Mouse (Mus musculus) heart, adult 9 months (tissue): ENCODE measurements around the gene Lpar1.
A peak's percentile ranks its signal among the peaks of the same experiment; 100 is the strongest.

Experiments used
- DNase-seq, 2 experiments: peaks; one replicate each; pipeline ENCODE4 v3.0.0; 2022; ENCODE audit warnings: low spot score in 2 of 2

Gene Lpar1

DNA sequence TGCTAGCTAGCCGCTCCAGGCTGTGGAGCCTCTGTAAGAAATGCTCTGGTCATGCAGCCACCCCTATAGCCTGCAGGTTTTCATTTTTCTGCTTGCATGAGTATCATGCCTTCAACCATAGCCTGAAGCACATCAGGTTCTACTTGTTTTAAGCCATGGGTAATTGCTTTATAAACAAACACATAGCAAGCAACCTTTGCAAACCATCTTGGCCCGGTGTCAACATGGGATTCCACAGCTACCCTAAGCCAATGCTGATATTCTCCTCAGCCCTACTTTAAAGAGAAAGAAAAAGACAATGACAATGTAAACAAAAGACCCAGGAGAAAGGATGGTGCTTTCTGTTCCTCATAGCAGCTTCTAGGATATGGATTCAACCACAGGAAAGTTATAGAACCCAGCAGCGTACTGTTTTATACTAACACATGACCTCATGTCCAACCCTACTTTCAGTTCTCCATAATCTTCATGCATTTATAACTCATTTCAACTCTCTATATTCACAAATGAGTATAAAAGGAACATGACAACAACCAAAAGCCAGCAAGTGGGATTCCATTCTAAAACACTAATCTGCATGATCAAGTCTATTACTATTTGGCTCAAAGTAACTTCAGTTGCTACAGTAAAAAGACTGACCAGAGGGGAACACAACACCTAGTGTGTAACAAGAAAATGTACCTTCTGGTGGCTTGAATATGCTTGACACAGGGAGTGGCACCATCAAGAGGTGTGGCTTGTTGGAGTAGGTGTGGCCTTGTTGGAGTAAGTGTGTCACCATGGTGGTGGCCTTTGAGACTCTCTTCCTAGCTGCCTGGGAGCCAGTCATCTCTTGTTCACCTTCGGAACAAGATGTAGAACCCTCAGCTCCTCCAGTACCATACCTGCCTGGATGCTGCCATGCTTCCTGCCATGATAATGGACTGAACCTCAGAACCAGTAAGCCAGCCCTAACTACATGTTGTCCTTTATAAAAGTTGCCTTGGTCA is 46.9 kb downstream of the Lpar1 start:
- DNase-seq: no peak

DNA sequence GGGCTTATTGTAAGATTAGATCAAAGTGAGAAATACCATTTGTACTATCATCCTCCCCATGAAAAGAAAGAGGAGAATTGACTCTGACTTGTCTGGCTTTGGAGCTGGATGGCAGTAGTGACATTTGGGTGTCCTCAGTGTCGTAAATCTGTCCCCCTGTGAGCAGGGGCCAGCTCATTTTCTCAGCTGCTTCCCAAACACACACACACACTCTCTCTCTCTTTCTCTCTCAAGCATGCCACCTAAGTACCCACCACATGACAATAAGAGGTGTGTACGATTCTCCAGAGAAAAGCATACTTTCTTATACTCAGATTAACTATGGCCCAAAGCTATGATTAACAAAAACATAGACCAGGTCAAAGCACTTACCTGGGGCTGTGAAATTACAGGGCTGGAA is 49.4 kb downstream of the Lpar1 start:
- no peak for DNase-seq

DNA sequence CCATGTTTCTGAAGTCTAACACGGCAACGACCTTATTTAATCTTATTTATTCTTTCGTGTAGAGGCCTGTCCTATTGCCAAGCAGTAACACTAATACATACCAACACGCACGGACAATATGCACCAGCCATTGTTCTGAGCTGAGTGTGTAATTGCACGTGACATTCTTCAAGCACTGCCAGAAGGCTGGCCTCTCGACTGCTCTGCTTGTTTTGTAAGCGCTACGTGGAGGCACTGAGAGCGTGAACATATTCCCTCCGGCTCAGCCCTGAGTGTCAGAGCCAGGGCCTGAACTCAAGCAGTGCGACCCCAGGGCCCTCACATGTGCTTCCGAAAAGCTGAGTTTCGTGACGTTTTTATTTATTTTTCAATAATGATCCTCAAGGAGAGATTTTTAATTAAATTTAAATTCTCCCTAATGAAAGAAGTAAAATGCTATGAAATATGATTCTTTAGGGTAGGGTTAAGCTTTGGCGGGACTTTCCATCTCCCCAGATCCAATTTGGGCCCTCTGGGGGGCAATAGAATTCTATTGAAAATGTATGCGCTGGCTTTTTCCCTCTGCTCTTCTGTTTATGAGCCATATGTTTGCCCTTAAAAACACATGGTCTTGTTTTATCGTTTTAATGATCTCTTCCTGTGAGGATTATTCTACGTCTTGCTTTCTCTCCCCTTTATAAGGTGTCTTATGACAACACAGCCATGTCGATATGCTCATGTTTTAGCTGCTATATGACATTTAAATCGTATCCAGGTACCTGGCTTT is 52.5 kb downstream of the Lpar1 start:
- DNase-seq: no peak

DNA sequence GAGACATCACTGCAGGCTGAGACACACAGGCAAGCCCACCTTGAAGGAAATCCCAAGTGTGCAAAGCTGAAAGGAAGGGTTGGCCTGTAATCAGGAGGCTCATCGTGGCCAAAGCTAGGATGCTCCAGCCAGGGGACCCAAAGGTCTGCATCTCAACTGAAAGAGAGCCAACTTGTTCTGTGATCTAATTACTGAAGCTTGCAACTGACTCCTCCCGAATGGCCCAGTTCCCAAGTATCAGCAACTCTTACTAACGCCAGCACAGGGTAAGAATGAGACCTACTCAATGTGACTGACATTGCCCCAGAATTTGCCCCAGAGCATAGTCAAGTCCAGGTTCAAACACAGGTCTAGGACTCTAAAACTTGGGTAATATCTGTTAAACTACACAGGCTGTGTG is 53.9 kb downstream of the Lpar1 start:
- peak; percentile 37 to 63 for DNase-seq

DNA sequence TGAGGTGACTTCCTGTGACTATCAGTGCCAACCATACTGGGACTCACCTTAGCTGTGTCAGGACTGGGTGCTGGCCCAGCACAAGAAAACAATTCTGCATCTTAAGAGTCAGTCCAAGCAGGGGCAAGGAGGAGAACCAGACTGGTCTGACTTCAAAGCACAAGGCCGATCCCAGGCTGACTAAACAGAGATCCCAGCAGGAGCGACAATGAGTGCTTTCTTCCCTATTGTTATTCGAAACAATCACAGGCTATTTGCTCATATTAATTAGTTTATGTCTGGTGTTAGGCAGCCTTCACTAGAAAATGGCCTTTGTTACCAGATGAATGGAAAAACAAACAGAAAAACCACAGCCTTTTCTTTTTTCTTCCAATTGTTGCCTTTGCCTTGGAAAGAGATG is 54.5 kb downstream of the Lpar1 start:
- DNase-seq: no peak

DNA sequence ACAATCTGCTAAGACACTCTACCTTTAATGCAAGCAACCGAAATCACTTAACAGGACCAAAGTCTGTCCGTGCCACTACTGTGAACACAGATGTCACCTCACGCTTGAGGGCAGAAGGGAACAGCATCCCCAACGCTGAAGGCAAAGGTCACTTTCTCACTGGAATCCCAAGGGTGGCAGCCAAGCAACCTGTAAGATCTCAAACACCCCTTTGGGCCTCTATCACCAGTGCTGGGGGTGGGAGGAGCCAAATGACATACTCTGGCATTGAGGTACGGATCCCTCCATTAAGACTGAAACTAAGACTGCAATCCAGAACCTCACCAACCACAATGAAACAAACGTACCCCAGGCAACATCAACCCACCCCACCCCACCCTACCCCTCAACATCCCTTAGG is 55.0 kb downstream of the Lpar1 start:
- DNase-seq: no peak

DNA sequence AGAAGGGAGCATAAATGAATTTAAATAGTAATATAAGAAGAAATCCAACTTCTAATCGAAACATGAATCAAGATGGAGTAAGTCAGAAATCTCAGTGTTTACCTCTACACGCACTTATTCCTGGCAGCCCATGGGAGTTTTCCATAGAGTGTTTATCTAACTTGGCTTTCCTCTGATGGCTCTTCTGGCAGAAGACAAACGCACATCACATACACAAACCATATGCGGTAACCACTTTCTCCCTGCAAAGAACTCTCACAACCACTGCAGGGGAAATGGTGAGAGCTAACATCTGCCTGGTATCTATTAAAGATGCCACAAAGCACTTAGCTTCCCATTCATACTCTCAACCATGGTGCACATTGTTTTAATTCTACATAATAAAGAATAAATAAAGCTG is 56.4 kb downstream of the Lpar1 start:
- no peak for DNase-seq

DNA sequence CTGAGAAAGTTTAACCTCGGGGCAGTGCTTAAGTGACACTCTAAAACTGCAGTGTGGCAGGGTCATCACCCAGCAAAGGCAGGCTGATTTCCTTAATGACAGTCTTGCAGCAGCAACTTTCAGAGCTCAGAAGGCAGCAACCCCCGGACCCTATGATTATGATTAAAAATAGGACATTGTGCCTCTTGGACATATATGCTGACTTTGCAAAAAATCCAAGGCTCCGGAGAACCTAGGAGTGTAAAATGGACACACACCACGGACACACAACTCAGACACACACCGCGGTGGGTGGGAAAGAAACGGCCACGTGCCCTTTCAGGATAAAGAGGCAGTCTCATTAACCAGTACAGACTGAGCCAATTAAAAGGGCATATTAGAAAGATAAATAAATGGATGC is 57.0 kb downstream of the Lpar1 start:
- no peak for DNase-seq

DNA sequence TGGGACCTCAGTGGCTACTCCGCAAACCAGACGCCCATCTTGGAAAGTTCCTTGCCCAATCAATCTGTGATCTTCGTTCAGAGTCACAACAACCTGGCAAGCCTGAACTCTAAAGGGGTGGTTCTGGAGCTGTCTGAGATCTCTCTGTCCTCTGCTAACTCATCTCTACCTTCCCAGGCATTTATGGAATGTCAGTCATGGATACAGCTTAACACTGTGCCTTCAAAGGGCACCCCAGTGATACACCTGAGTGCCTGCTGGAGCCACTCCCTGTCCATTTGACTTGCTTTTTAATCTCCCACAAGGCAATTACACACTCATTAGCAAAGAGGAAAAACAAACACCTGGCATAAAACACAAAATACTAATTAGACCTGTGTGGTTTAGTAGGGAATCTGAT is 62.0 kb downstream of the Lpar1 start:
- DNase-seq: no peak

DNA sequence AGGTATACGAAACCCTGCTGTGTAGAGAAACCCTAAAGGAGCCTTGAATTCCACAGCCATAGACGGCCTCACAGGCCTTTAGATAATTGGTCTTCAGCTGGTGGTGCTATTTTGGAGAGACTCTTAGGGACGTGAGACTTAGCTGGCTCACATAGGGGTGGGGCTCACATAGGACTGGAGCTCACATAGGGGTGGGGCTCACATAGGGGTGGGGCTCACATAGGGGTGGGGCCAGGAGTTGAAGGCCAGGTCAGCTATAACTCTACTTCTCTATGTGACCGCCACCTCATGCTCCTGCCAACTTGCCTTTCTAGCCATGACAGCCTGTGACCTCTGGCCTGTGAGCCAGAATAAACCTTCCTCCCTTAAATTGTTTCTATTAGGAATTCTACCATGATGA is 63.3 kb downstream of the Lpar1 start:
- no peak for DNase-seq

DNA sequence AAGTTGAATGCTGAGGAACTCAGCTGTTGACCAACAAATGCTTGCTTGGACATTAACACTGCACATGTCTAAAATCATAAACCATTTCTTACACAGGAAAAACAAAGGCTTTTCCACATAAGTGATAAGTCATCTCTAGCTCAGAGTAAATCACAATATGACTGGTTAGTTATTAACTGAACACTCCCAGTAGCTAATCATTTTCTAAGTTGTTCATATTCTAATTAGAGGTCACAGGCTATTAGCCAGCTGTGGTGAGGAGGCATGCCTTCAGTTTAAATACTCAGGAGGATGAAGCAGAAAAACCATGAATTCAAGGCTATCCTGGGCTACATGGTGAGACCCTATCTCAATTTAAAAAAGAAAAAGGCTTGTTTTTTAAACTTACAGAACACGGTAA is 75.1 kb downstream of the Lpar1 start:
- DNase-seq: no peak

DNA sequence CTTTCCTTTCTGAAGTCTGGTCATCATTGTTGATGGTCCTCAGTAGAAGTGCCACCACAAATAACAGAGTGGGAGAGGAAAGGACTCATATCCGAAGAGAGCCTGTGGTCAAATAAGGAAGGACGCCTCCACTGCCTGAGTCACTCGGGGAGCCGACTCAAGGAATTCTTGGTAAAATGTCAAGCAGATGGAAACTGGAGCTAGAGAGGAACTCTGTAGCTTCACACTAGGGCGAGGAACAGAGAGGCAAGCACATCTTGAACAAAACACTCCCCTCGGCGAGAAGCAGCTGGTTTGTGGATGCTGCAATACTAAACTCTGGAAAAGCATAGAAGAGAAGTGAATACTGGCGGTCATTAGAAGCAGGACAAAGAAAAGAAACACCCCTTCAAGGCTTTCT is 76.0 kb downstream of the Lpar1 start:
- peak; percentile 52 to 67 for DNase-seq

DNA sequence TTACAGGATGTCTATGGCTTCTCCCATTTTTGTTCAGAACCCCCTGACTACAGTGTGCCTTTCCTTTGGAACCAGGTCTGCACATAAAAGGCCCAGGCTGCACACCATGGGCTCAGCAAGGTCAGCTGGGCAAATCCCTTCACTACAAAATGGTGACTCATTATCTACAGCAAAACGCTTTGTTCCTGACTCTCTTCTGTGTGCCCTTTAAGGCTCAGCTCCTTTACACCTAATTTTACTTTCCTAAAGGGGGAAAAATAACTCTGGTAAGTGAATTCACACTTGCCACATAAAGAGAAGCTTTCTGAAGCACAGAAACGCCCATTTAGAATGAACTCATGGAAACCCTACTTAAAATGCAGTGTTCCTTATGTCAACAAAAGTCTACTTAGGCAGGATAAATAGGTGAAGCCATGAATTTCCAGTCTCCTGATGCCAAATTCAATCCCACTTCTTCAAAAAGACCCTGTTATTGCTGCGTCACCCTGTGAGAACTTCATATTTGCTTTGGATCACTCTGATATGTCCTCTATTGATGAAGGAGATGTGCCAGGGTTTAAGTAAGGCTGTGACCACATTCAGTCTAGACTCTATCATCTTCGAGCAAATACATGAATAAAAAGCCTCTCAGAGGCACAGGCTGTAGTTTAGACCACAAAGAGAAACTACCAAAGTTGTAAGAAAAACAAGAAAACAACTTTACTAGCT is 82.3 kb downstream of the Lpar1 start:
- no peak for DNase-seq

DNA sequence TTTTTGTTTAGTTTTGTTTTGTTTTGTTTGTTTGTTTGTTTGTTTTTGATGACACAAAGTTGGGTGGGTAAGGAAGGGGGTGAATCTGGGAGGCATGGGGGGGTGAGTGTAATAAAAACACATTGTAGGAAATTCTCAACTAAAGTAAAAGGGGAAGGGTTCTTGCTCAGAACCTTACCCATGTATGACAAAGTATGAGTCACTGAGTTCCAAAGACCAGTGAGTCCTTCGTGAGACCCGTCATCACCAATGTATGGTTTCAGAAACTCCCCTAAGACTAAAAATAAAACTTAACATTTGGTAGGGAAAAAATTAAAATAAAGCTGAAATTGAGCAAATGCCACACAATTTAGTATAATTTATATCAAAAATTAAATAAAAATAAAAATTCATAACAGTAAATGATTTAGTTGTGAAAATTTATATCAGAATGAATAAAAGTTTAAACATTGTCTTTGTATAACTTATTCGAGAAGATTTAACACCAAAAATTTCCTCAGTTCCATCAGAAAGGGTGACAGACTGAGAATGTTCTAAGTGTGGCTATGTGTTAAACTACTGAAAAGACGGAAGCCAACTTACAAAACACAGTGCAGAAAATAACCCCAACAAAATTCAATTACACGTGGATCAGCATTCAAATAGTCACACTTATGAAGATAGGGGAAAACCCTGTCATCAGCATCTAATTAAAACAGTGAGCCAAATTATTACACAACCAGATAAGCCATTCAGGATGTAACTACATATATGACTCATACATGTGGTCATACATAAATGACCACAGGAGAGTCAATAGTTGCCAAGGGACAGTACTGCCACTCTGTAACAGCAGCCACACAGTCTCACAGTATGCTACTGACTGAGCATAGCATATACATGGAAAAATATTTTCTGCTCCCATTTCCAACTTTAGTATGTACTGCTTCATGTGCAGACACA is 83.8 kb downstream of the Lpar1 start:
- DNase-seq: no peak

DNA sequence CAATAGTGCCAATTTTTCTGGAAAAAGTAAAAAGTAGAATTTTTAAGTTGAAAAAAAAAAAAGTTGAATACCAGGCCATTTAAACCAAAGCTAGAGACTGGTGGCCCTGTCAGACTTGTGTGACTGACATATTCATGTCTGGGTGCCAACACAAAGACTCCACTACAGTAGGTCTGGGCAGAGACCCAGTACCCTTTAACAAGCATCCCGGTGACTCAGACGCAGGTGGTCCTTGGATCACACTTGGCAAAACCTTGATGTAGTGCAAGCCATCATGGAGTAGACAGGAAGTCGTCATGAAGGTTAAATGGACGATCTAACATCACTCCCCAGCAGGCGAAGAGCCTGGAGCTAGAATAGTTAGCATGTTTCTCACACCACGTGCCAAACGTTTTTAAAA is 84.7 kb downstream of the Lpar1 start:
- no peak for DNase-seq

DNA sequence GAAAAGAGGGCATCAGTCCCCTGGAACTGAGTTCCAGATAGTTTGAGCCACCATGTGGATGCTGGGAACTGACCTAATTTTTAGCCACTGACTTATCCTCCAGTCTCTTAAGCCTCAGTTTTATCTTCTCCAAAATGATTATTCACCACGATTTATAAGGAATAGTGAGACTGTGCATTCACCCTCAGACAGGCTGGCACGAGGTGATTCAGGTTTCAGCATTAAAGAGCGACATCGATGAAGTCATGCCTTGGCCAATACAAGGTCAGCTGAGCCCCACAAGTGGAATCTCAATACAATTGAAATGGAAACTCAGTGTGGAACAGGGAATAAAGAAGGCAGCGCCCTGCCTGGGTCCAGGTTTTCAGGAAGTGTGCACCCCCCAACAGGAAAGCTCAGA is 88.1 kb downstream of the Lpar1 start:
- DNase-seq: no peak

DNA sequence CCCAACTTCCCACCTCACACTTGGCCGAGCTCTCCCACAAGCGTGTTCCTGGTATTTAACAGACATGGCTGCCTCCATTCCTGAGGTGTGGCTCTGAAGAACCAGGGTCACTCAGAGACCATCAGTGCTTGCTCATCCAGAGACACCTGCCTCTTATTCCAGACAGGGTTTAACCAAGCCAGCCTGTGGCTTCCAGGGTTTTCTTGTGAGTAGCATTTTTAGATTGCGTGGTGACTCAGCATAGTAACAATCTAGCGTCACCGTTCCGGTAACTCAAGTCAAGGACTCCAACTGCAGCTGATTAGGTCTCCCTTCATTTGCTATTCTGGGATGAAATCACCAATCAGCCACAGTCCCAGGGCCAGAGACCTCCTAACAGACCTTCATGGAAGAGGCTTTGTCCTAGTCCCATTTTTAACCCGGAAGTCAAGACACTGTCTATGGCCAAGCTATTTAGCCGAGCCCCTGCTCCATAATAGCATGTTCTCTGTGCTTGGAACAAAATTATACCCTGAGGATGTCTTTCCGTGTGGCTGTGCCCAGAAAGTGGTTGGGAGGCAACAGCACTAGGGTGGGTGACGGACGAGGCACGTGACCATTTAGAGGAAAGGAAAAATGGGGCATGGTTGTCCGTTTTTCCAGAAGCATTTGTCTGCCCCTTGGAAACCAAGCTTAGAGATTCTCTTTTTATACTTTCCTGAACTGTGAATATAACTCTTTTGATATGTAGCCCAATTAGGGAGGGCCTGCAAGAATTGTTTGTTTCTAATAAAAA is 89.1 kb downstream of the Lpar1 start:
- DNase-seq: no peak

DNA sequence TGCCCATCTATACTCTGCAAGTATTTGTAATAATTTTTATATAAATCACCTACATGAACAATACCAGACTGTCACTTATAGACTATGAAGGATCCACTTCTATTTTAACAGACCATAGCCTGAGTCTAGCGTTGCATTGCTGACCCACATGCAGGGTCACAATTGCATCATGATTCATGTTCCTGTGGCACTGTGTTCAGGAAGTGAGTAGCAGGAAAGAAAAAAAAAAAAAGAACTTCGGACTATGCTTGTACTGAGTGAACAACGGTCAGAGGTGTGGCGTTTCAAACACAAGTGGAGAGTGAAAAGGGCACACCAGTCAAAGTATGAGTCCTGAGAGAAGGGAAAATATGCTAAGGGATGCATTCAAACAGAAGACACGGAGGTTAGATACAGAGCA is 90.7 kb downstream of the Lpar1 start:
- DNase-seq: no peak

DNA sequence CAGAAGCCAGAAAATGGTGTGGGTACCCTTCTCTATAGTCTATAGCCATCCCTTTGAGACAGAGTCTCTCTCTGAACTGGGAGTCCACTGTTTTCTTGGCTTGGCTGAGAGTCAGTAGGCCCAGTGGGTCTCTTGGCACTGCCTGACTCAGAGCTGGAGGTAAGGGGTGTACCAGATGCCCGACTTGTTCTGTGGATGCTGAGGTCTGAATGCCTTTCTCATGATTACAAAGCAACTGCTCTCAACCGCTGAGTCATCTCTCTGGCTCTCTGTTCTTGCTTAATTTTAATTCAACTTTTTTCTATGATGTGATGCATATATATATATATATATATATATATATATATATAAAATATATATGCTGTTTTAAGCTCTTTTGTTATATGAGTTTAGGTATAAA is 91.1 kb downstream of the Lpar1 start:
- no peak for DNase-seq

DNA sequence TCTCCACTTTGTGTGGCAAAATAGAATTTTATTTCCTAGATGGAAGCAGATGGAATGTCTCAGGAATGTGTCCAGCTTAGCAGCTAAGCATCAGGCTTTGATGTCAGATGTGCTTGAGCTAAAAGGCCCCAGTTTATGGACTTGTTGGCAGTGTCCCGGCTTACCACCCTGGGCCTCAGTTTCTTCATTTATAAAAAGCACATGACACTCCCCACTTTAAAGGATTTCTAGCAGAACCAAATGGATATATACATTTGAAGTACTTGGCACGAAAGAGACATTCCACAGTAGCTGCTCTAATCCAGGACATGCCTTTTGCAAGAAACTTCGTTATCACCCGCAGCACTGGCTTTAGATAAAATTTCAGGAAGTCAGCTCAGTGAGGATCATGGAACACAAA is 100.4 kb downstream of the Lpar1 start:
- DNase-seq: no peak

DNA sequence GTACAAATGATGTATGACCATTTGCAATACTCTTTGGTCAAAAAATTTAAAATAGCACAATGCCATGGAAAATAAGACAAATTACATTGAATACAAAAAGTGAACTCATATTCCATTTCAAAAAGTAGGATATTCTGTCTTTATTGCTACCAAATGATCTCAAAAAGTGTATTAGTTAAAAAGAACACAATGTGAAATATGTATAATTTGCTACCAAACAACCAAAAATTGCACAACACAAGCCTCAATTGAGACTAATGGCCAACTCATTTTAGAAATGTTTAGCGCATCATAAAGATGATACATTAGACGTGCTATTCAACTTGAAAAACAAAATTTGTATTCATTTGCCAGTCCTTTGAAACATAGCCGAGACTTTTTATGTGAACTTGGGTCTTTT is 104.9 kb downstream of the Lpar1 start:
- DNase-seq: no peak
